Mouse (Mus musculus): ENCODE measurements around the gene Lamb3.

- TF ChIP-seq CTCF (IDR thresholded peaks at IDR 0.05; ENCODE audit: low read depth) (no peak), EP300 (IDR thresholded peaks at IDR 0.05; ENCODE audit: low read depth) (no peak)
Measured at GRCm38 (mm10) chr1:193195169-193195810, 12.2 kb upstream of the Lamb3 start.

Measured in liver, postnatal 0 days (tissue).